Mouse (Mus musculus): ENCODE measurements around the gene Gm5741. TPM values are rescaled to one million over a fixed set of nuclear protein-coding genes. Genes with fewer than 3 reads are reported as not detected.

The Gm5741 gene
- polyA plus RNA-seq (2014; fragmentation: Nextera tagmentation; extraction: Ambion mirVana): not detected in 2 replicates

GRCm38 (mm10) chr8:85067982-85068381 lies at the start of gene Gm5741:
Gm5741 (minus strand) TSS chr8:85067982.
- H3K27me3 ChIP-seq (ENCODE audit: control insufficient read depth, insufficient read depth, low read length): no peaks in the 10 kb centered on the region
- peaks cover 4% of the 10 kb centered on the region for H3K36me3 ChIP-seq (ENCODE audit: control insufficient read depth, insufficient read depth, low read length)
- no peak for ATAC-seq (ENCODE audit: insufficient read depth, low FRiP score, low TSS enrichment)
- H3K9ac ChIP-seq (ENCODE audit: low read length): no peak within 1 kb of the TSS
- H3K27ac ChIP-seq (ENCODE audit: low read depth, low read length): no peak within 1 kb of the TSS
- H3K4me3 ChIP-seq (ENCODE audit: low read depth, low read length): no peak within 1 kb of the TSS
- DNase-seq (ENCODE audit: low spot score): no peak
- peaks cover 5% of the 10 kb centered on the region; the same call in 1 of the 2 replicates for H3K4me1 ChIP-seq (ENCODE audit: control insufficient read depth, insufficient read depth, low read length)
- no peak within 1 kb of the TSS for H3K4me2 ChIP-seq (ENCODE audit: low read depth)
- no peaks in the 10 kb centered on the region for H3K9me3 ChIP-seq (ENCODE audit: control insufficient read depth, low read length)

- no peak overlapping the region for H3K9ac ChIP-seq (ENCODE audit: low read length)
- H3K4me3 ChIP-seq (ENCODE audit: low read depth, low read length): no peak overlapping the region
- no peaks in the 10 kb centered on the region for H3K36me3 ChIP-seq (ENCODE audit: control insufficient read depth, insufficient read depth, low read length)
- ATAC-seq (ENCODE audit: insufficient read depth, low FRiP score, low TSS enrichment) (no peak), DNase-seq (ENCODE audit: low spot score) (no peak)
- H3K27me3 ChIP-seq (ENCODE audit: control insufficient read depth, insufficient read depth, low read length): no peaks in the 10 kb centered on the region
- 92% methylated on average over 7 of the region's 7 CpGs for WGBS
- H3K27ac ChIP-seq (ENCODE audit: low read depth, low read length): no peak overlapping the region
- H3K4me1 ChIP-seq (ENCODE audit: control insufficient read depth, insufficient read depth, low read length): no peaks in the 10 kb centered on the region
- H3K9me3 ChIP-seq (ENCODE audit: control insufficient read depth, low read length): no peaks in the 10 kb centered on the region
- H3K4me2 ChIP-seq (ENCODE audit: low read depth): no peak overlapping the region
Observed at GRCm38 (mm10) chr8:85116984-85117383, 49.2 kb upstream of the Gm5741 start.

DNA sequence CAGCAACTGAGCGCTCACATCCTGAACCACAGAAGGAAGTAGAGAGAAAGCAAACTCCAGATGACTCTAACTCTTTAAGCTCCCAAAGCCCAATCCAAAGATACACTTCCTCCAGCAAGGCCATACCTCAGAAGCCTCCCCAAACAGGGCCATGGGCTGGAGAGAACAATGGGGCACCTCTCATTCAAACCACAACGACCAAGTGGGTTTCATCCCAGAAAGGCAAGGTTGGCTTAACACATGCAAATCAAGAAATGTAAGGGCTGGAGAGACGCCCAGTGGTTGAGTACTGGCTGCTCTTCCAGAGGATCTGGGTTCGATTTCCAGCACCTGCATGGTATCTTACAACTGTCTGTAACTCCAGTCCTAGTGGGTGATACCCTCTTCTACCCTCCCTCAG lies 47.7 kb upstream of the Gm5741 start:
- peaks cover 2% of the 10 kb centered on the region; the same call in 1 of the 2 replicates for H3K36me3 ChIP-seq (ENCODE audit: control insufficient read depth, insufficient read depth, low read length)
- H3K27me3 ChIP-seq (ENCODE audit: control insufficient read depth, insufficient read depth, low read length): no peaks in the 10 kb centered on the region

GRCm38 (mm10) chr8:85113241-85113640 lies 45.5 kb upstream of the Gm5741 start:
- Histone ChIP-seq H3K4me1 (ENCODE audit: control insufficient read depth, insufficient read depth, low read length) (no peaks in the 10 kb centered on the region), H3K4me2 (ENCODE audit: low read depth) (no peak overlapping the region), H3K27me3 (ENCODE audit: control insufficient read depth, insufficient read depth, low read length) (no peaks in the 10 kb centered on the region), H3K36me3 (ENCODE audit: control insufficient read depth, insufficient read depth, low read length) (peaks cover 2% of the 10 kb centered on the region; the same call in 1 of the 2 replicates), H3K9ac (ENCODE audit: low read length) (no peak overlapping the region), H3K4me3 (ENCODE audit: low read depth, low read length) (no peak overlapping the region), H3K27ac (ENCODE audit: low read depth, low read length) (no peak overlapping the region), H3K9me3 (ENCODE audit: control insufficient read depth, low read length) (no peaks in the 10 kb centered on the region)
- ATAC-seq (ENCODE audit: insufficient read depth, low FRiP score, low TSS enrichment) (no peak), DNase-seq (ENCODE audit: low spot score) (no peak)
- WGBS: 96% methylated on average over 10 of the region's 10 CpGs

More for the DNA sequence above, 47.7 kb upstream of the Gm5741 start:
- DNase-seq (ENCODE audit: low spot score) (no peak), ATAC-seq (ENCODE audit: insufficient read depth, low FRiP score, low TSS enrichment) (no peak)
- no peaks in the 10 kb centered on the region for H3K4me1 ChIP-seq (ENCODE audit: control insufficient read depth, insufficient read depth, low read length)
- H3K4me2 ChIP-seq (ENCODE audit: low read depth): no peak overlapping the region
- no peak overlapping the region for H3K27ac ChIP-seq (ENCODE audit: low read depth, low read length)
- 79% methylated on average over 4 of the region's 4 CpGs for WGBS
- no peaks in the 10 kb centered on the region for H3K9me3 ChIP-seq (ENCODE audit: control insufficient read depth, low read length)
- H3K4me3 ChIP-seq (ENCODE audit: low read depth, low read length): no peak overlapping the region
- H3K9ac ChIP-seq (ENCODE audit: low read length): no peak overlapping the region

DNA sequence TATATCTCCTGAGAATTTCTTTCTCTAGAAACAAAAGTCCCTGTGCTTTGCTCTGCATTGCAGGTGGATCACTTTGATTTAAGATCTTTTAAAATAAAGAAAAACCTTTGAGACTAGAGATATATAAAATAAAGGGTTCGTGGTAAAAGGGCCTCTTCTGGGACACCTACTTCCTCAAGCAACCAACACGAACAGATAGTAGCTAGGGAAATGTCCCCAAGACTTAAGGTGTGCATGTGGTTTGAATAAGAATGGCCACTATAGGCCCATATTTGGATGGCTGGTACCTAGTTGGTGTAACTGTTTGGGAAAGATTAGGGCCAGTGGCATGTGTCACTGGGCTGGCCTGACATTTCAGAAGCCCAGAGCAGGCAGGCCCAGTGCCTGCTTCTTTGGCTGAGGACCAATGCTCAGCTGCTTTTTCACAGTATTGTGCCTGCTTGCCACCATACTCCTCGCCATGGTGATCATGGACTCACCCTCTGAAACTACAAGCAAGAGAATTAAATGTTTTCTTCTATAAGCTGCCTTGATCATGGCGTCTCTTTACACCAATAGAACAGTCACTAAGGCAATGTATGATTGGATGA lies 32.4 kb upstream of the Gm5741 start:
- Histone ChIP-seq H3K36me3 (ENCODE audit: control insufficient read depth, insufficient read depth, low read length) (0 out of 2 replicates have a peak, but pooled peaks cover 3% of the 10 kb centered on the region), H3K27me3 (ENCODE audit: control insufficient read depth, insufficient read depth, low read length) (no peaks in the 10 kb centered on the region), H3K4me1 (ENCODE audit: control insufficient read depth, insufficient read depth, low read length) (no peaks in the 10 kb centered on the region), H3K9me3 (ENCODE audit: control insufficient read depth, low read length) (no peaks in the 10 kb centered on the region), H3K4me3 (ENCODE audit: low read depth, low read length) (no peak overlapping the region), H3K9ac (ENCODE audit: low read length) (no peak overlapping the region), H3K4me2 (ENCODE audit: low read depth) (no peak overlapping the region), H3K27ac (ENCODE audit: low read depth, low read length) (no peak overlapping the region)
- DNase-seq (ENCODE audit: low spot score) (no peak), ATAC-seq (ENCODE audit: insufficient read depth, low FRiP score, low TSS enrichment) (no peak)
- WGBS: 84% methylated on average over 4 of the region's 4 CpGs

DNA sequence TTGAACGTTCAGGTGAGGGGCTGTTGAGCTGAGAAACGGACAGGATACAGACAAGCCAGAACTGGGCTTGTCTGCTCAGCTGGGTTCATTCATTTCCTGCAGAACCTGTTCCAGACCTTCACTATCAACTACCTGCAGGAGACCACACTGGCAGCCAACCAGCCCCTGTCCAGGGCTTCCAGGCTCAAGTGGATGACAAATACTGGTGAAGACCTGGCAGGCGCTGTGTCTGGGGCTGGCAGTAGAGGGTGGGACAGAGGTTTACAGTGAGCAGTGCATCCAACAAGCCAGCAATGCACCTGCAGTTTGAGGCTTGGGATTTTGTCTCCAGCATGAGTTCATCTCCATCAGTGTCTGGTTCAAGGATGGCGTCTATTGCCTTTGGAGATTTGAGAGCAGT lies 29.1 kb upstream of the Gm5741 start:
- H3K27ac ChIP-seq (ENCODE audit: low read depth, low read length): no peak overlapping the region
- H3K9me3 ChIP-seq (ENCODE audit: control insufficient read depth, low read length): no peaks in the 10 kb centered on the region
- H3K27me3 ChIP-seq (ENCODE audit: control insufficient read depth, insufficient read depth, low read length): no peaks in the 10 kb centered on the region
- DNase-seq (ENCODE audit: low spot score): no peak
- no peak overlapping the region for H3K4me2 ChIP-seq (ENCODE audit: low read depth)
- 82% methylated on average over 4 of the region's 4 CpGs for WGBS
- ATAC-seq (ENCODE audit: insufficient read depth, low FRiP score, low TSS enrichment): no peak
- no peak overlapping the region for H3K9ac ChIP-seq (ENCODE audit: low read length)
- no peak overlapping the region for H3K4me3 ChIP-seq (ENCODE audit: low read depth, low read length)
- no peaks in the 10 kb centered on the region for H3K4me1 ChIP-seq (ENCODE audit: control insufficient read depth, insufficient read depth, low read length)
- peaks cover 3% of the 10 kb centered on the region; the same call in 1 of the 2 replicates for H3K36me3 ChIP-seq (ENCODE audit: control insufficient read depth, insufficient read depth, low read length)

- H3K27me3 ChIP-seq (ENCODE audit: control insufficient read depth, insufficient read depth, low read length): no peaks in the 10 kb centered on the region
- WGBS: 93% methylated on average over 16 of the region's 16 CpGs
Observed at GRCm38 (mm10) chr8:85096196-85096595, 28.4 kb upstream of the Gm5741 start.

DNA sequence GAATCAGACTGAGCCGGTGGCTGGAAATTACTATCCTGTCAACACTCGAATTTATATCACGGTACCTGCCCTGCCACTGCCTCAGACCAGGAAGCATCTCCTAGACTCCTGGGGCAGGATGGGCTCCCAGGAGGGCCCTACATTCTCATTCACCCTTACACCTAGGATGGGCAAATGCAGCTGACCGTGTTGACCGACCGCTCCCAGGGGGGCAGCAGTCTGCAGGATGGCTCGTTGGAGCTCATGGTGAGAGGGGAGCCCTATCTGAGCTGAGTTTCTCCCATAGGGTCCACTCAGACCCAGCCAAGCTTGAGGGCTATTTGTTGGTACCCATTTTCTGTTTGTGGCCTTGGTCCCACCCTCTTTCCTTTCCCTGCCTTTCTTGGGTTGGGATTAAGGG lies 27.8 kb upstream of the Gm5741 start:
- Histone ChIP-seq H3K9ac (ENCODE audit: low read length) (no peak overlapping the region), H3K4me1 (ENCODE audit: control insufficient read depth, insufficient read depth, low read length) (no peaks in the 10 kb centered on the region), H3K27me3 (ENCODE audit: control insufficient read depth, insufficient read depth, low read length) (no peaks in the 10 kb centered on the region), H3K4me2 (ENCODE audit: low read depth) (no peak overlapping the region), H3K4me3 (ENCODE audit: low read depth, low read length) (no peak overlapping the region), H3K9me3 (ENCODE audit: control insufficient read depth, low read length) (no peaks in the 10 kb centered on the region), H3K27ac (ENCODE audit: low read depth, low read length) (no peak overlapping the region), H3K36me3 (ENCODE audit: control insufficient read depth, insufficient read depth, low read length) (peaks cover 3% of the 10 kb centered on the region; the same call in 1 of the 2 replicates)
- DNase-seq (ENCODE audit: low spot score) (no peak), ATAC-seq (ENCODE audit: insufficient read depth, low FRiP score, low TSS enrichment) (no peak)
- WGBS: 88% methylated on average over 7 of the region's 7 CpGs

More at GRCm38 (mm10) chr8:85096196-85096595, 28.4 kb upstream of the Gm5741 start:
- ATAC-seq (ENCODE audit: insufficient read depth, low FRiP score, low TSS enrichment) (no peak), DNase-seq (ENCODE audit: low spot score) (no peak)
- Histone ChIP-seq H3K4me2 (ENCODE audit: low read depth) (no peak overlapping the region), H3K4me1 (ENCODE audit: control insufficient read depth, insufficient read depth, low read length) (no peaks in the 10 kb centered on the region), H3K27ac (ENCODE audit: low read depth, low read length) (no peak overlapping the region), H3K9ac (ENCODE audit: low read length) (no peak overlapping the region), H3K36me3 (ENCODE audit: control insufficient read depth, insufficient read depth, low read length) (peaks cover 3% of the 10 kb centered on the region; the same call in 1 of the 2 replicates), H3K4me3 (ENCODE audit: low read depth, low read length) (no peak overlapping the region), H3K9me3 (ENCODE audit: control insufficient read depth, low read length) (no peaks in the 10 kb centered on the region)

GRCm38 (mm10) chr8:85095051-85095450 lies 27.3 kb upstream of the Gm5741 start:
- Histone ChIP-seq H3K27me3 (ENCODE audit: control insufficient read depth, insufficient read depth, low read length) (no peaks in the 10 kb centered on the region), H3K4me1 (ENCODE audit: control insufficient read depth, insufficient read depth, low read length) (no peaks in the 10 kb centered on the region), H3K4me2 (ENCODE audit: low read depth) (no peak overlapping the region), H3K36me3 (ENCODE audit: control insufficient read depth, insufficient read depth, low read length) (peaks cover 3% of the 10 kb centered on the region; the same call in 1 of the 2 replicates), H3K4me3 (ENCODE audit: low read depth, low read length) (no peak overlapping the region), H3K9me3 (ENCODE audit: control insufficient read depth, low read length) (no peaks in the 10 kb centered on the region), H3K27ac (ENCODE audit: low read depth, low read length) (no peak overlapping the region), H3K9ac (ENCODE audit: low read length) (no peak overlapping the region)
- WGBS: 94% methylated on average over 13 of the region's 13 CpGs
- DNase-seq (ENCODE audit: low spot score) (no peak), ATAC-seq (ENCODE audit: insufficient read depth, low FRiP score, low TSS enrichment) (no peak)
